Mouse (Mus musculus): ENCODE data around the gene Efl1. TPM values are rescaled to one million over a fixed set of nuclear protein-coding genes. Genes with fewer than 3 reads are reported as not detected.

Efl1 gene
- polyA plus RNA-seq, 1 experiment from 2014 or later, result 15.7 TPM

DNA sequence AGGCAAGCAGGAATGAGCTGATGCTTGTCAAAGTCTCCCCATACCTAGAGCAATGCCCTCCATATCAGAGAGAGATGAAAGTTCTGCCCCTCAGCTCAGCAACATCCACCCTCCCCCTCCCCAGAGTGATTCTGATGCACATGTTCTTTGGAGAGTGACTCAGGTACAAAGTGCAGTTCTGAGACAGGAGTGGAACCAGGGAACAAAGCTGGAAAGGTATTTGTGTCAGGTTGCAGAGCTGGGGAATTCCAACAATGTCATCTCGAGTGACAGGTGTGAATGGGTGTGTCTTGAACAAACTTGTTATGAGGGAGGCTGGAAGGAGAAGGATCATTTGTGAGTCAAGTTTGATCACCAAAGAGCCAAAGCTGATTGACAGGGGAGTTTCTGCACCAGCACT lies 146.1 kb downstream of the Efl1 start:
- no peaks in the 10 kb centered on the region for H3K4me1 ChIP-seq
- no peaks in the 10 kb centered on the region for H3K36me3 ChIP-seq
- 33% methylated on average over 1 of the region's 1 CpGs for WGBS (ENCODE audit: insufficient replicate concordance)
- ATAC-seq, result no peak
- H3K9ac ChIP-seq, result no peak overlapping the region
- H3K4me2 ChIP-seq, result no peak overlapping the region
- no peak overlapping the region for H3K4me3 ChIP-seq
- H3K27ac ChIP-seq, result no peak overlapping the region
- H3K27me3 ChIP-seq (replicated peaks), result no peaks in the 10 kb centered on the region
- H3K9me3 ChIP-seq (replicated peaks), result no peaks in the 10 kb centered on the region

DNA sequence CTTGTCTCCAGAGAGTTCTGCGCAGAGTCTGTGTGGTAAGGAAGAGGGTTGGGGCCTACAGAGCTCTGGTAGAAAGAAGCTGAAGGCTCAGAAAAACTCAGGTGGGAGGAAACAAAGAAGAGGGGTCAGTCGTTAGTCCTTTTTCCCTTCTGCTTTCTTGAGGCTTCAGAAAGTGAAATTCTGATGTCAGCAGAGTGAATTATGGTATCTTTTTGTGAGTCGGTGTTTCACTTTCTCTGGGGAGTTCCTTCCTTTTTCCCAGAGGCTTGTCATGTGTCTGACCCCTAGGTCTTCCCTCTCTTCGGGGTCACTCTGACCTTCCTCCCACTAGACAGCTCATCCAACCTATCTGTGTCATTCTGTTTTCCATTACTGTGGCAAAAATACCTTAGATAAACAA lies 153.8 kb downstream of the Efl1 start:
- 38% methylated on average over 4 of the region's 4 CpGs for WGBS (ENCODE audit: insufficient replicate concordance)
- Histone ChIP-seq H3K9me3 (replicated peaks) (no peaks in the 10 kb centered on the region), H3K4me3 (no peak overlapping the region), H3K9ac (no peak overlapping the region), H3K4me1 (no peaks in the 10 kb centered on the region), H3K36me3 (no peaks in the 10 kb centered on the region), H3K27me3 (replicated peaks) (no peaks in the 10 kb centered on the region), H3K27ac (no peak overlapping the region), H3K4me2 (no peak overlapping the region)
- no peak for ATAC-seq

DNA sequence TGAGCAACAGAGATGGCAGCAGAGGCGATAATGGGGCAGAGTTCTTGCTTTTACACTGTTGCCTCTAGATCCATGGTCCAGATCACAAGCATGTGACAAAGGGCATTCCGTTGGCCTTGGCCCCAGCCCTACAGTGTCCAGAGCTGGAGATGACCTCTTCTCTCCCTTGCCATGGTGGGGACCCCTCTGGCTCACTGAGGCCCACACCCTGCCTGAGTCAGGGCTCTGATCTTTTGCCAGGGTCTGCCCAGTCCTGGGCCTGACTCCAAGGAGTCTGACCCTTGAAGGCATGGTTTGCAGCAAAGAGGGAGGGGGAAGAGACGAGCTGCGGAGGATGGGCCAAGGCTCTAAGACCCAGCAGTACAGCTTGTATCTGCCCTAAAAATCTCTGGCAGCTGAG lies 159.8 kb downstream of the Efl1 start:
- WGBS (ENCODE audit: insufficient replicate concordance), result 75% methylated on average over 4 of the region's 4 CpGs
- H3K9ac ChIP-seq, result no peak overlapping the region
- no peak overlapping the region for H3K4me2 ChIP-seq
- ATAC-seq, result no peak
- H3K27me3 ChIP-seq (replicated peaks), result no peaks in the 10 kb centered on the region
- no peak overlapping the region for H3K27ac ChIP-seq
- no peaks in the 10 kb centered on the region for H3K36me3 ChIP-seq
- H3K4me3 ChIP-seq, result no peak overlapping the region
- no peaks in the 10 kb centered on the region for H3K9me3 ChIP-seq (replicated peaks)
- H3K4me1 ChIP-seq, result no peaks in the 10 kb centered on the region

DNA sequence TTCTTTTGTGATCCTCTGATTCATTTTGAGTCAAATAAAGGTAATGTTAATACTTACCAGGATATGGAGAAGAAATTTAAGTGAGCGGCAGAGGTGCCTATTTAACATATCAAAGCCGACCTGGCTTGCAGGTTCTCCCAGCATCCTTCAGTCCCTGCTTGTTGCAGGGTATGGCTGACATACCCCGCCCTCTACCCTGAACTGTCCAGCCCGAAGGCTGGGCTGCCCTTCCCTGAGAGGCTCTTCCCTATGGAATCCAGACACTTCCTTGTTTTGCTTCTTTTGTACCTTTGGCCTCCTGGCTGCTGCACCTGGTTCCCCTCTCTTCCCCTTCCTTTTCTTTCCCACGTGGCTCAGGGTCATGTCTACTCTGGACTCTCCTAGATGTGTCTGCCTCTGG lies 160.7 kb downstream of the Efl1 start:
- no peak overlapping the region for H3K4me3 ChIP-seq
- H3K27me3 ChIP-seq (replicated peaks), result no peaks in the 10 kb centered on the region
- H3K4me1 ChIP-seq, result no peaks in the 10 kb centered on the region
- H3K27ac ChIP-seq, result no peak overlapping the region
- no peak overlapping the region for H3K4me2 ChIP-seq
- H3K9me3 ChIP-seq (replicated peaks), result no peaks in the 10 kb centered on the region
- ATAC-seq, result no peak
- no peak overlapping the region for H3K9ac ChIP-seq
- H3K36me3 ChIP-seq, result no peaks in the 10 kb centered on the region
- WGBS (ENCODE audit: insufficient replicate concordance), result 58% methylated on average over 5 of the region's 5 CpGs

DNA sequence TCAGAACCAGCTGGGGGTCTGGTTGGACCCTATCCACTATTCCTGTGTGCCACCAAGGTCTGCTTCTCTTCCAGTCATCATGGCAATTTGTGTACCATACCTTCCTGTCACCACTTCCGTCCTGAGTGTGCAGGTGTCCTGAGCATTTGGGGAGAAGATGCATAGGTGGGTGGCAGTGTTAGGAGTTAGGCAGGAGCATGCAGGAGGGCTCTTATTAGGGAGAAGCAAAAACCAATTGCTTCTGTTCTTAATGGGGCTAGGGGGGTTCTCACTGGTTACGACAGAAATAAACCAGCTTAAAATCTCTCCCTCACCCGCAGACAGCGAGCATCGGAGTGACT lies 162.4 kb downstream of the Efl1 start:
- H3K9ac ChIP-seq, result no peak overlapping the region
- H3K27ac ChIP-seq, result no peak overlapping the region
- no peak for ATAC-seq
- H3K4me1 ChIP-seq, result no peaks in the 10 kb centered on the region
- no peaks in the 10 kb centered on the region for H3K9me3 ChIP-seq (replicated peaks)
- no peaks in the 10 kb centered on the region for H3K27me3 ChIP-seq (replicated peaks)
- H3K4me3 ChIP-seq, result no peak overlapping the region
- no peaks in the 10 kb centered on the region for H3K36me3 ChIP-seq
- no peak overlapping the region for H3K4me2 ChIP-seq
- 51% methylated on average over 5 of the region's 5 CpGs for WGBS (ENCODE audit: insufficient replicate concordance)

DNA sequence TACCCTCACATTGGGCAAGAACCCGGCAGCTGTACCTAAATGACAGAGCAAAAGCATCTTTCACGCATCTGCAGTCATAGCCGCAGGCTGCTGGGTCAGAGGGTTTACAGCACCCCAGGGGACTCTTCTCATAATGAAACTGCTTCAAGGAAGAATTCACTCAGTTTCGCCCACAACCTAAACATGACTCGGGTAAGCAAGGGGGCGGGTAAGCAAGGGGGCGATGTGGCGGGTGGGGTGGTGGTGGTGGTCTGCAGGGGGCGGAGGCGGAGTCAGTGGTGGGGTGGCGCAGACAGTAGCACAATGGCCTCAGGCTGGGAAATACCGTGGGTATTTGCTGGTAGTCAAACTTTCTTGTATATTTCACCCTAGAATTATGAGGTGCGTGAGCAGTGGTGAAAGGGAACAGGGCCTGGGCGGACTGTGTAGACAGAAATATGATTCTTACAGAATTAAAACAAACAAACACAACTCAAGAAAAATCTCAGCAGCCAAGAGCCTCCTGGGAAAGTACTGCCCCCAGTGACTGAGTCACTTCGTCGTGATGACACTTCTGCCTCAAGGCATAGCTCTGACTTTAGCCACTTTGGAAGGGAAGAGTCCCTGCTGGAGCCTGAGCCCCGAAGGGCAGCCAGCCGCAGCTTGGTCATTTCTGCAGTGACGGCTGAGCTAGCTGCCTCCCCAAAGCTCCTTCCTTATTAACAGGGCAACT lies 162.9 kb downstream of the Efl1 start:
- no peak overlapping the region for H3K27ac ChIP-seq
- H3K4me2 ChIP-seq, result no peak overlapping the region
- H3K36me3 ChIP-seq, result no peaks in the 10 kb centered on the region
- no peak overlapping the region for H3K9ac ChIP-seq
- H3K27me3 ChIP-seq (replicated peaks), result no peaks in the 10 kb centered on the region
- no peak for ATAC-seq
- WGBS (ENCODE audit: insufficient replicate concordance), result 47% methylated on average over 19 of the region's 19 CpGs
- H3K4me3 ChIP-seq, result no peak overlapping the region
- no peaks in the 10 kb centered on the region for H3K9me3 ChIP-seq (replicated peaks)
- H3K4me1 ChIP-seq, result no peaks in the 10 kb centered on the region

DNA sequence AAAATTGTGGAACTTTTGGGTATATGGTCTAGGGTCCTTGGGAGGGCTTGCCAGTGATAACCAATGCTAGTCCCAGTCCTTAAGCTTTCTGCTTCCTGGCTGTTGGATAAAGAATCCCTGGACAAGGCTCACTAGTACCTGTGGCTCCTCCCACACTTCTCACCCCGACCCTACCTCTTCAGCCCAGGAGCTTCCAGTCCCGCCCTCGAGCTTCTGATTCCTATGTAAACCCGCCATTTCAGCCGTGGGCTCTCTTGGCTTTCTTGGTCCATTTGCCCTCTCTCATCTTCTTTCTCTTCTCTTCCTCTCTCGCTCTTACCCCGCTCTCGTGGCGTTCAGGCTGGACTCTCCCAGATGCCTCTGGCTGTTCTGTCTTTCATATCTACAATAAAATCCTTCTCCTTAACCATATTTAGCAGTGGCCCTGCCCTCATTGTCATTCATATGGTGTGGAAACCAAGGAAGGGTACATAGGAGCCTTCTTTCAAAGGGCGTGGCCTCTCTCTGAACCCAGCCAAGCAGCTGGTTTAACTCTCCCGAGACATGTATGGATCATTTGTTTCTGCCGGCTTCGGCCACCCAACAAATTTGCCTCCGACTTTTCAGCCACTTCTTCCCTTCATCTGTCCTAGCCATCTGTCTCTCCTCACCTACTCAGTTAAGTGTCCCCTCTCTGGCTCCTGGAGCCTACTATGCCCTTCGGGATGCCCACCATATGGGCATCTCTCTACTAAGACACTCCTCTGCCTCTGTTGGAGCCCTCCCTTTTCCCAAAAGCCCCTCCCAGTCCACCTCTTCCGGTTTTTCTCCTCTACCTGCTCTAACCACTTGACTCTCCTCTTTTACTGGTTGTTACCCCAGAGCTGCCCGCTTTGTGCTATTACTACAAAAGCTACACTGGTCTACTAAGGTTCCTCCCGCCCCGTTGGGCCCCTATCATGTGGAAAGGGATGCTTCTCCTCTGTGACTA lies 164.1 kb downstream of the Efl1 start:
- no peaks in the 10 kb centered on the region for H3K36me3 ChIP-seq
- no peaks in the 10 kb centered on the region for H3K9me3 ChIP-seq (replicated peaks)
- no peak for ATAC-seq
- no peak overlapping the region for H3K4me2 ChIP-seq
- no peaks in the 10 kb centered on the region for H3K4me1 ChIP-seq
- H3K9ac ChIP-seq, result no peak overlapping the region
- no peak overlapping the region for H3K27ac ChIP-seq
- H3K4me3 ChIP-seq, result no peak overlapping the region
- H3K27me3 ChIP-seq (replicated peaks), result no peaks in the 10 kb centered on the region
- 77% methylated on average over 19 of the region's 19 CpGs for WGBS (ENCODE audit: insufficient replicate concordance)

DNA sequence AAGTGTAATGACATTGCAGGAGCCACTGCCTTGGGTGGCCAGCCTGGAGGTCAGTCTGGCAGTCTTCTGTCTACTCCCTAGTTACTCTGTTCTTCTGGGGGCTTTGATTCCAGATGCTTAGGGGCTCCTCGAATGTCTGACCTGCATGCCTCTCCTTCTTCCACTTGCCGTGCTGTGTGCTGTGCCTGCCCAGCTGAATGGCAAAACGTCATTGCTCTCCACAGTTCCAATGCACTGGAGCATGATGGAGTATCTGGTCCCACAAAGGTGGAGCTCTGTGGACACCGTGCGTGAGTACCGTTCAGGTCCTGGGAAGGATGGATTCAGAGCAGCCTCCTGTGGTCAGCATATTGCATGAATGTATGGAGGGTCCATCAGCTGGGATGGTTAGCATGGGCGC lies 171.1 kb downstream of the Efl1 start:
- Histone ChIP-seq H3K9me3 (replicated peaks) (no peaks in the 10 kb centered on the region), H3K4me2 (no peak overlapping the region), H3K4me3 (no peak overlapping the region), H3K36me3 (no peaks in the 10 kb centered on the region), H3K27me3 (replicated peaks) (no peaks in the 10 kb centered on the region), H3K27ac (no peak overlapping the region), H3K9ac (no peak overlapping the region), H3K4me1 (no peaks in the 10 kb centered on the region)
- 78% methylated on average over 7 of the region's 7 CpGs for WGBS (ENCODE audit: insufficient replicate concordance)
- no peak for ATAC-seq

DNA sequence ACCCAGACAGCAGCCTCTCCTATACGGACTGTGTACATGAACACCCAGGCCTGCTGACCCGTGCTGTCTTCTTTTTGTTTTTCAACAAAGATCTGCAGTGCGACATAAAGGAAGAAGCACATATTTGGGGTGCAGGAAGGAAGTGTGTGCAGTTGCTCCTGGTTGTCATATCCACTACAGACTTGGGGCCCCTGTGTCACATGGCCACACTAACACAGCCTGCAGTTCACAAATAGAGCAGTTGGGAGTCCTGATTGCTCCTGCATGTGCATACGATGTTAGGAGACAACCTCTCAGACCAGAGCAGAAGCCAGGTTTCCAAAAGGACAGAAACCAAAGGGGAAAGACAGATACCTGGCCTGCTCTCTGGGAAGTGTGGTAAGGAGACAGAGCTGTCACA lies 172.2 kb downstream of the Efl1 start:
- WGBS (ENCODE audit: insufficient replicate concordance), result 46% methylated on average over 4 of the region's 4 CpGs
- Histone ChIP-seq H3K4me1 (no peaks in the 10 kb centered on the region), H3K9ac (no peak overlapping the region), H3K27ac (no peak overlapping the region), H3K36me3 (no peaks in the 10 kb centered on the region), H3K4me3 (no peak overlapping the region), H3K9me3 (replicated peaks) (no peaks in the 10 kb centered on the region), H3K4me2 (no peak overlapping the region), H3K27me3 (replicated peaks) (no peaks in the 10 kb centered on the region)
- ATAC-seq, result no peak

DNA sequence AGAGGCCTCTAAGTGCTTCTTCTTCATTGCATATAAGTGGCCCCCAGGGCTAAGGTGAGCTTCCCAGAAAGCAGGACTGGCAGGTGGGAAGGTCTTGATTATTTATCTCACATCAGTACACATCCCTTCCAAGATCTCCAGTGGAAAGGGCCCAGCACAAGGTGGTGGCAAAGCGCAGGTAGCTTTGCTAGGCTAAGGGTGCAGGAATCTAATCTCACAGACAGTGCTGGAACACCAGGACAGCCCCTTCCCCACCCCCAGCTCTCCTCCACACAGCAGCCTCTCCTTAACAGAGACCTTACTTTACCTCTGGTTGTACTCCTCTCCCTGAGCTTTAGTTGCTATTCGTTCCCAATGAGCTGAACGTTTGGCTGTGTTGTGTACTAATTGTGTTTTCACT lies 173.1 kb downstream of the Efl1 start:
- WGBS (ENCODE audit: insufficient replicate concordance), result 61% methylated on average over 3 of the region's 3 CpGs
- no peaks in the 10 kb centered on the region for H3K36me3 ChIP-seq
- no peak overlapping the region for H3K4me3 ChIP-seq
- H3K4me1 ChIP-seq, result no peaks in the 10 kb centered on the region
- H3K9me3 ChIP-seq (replicated peaks), result no peaks in the 10 kb centered on the region
- no peak overlapping the region for H3K9ac ChIP-seq
- H3K4me2 ChIP-seq, result no peak overlapping the region
- no peak overlapping the region for H3K27ac ChIP-seq
- no peak for ATAC-seq
- no peaks in the 10 kb centered on the region for H3K27me3 ChIP-seq (replicated peaks)

DNA sequence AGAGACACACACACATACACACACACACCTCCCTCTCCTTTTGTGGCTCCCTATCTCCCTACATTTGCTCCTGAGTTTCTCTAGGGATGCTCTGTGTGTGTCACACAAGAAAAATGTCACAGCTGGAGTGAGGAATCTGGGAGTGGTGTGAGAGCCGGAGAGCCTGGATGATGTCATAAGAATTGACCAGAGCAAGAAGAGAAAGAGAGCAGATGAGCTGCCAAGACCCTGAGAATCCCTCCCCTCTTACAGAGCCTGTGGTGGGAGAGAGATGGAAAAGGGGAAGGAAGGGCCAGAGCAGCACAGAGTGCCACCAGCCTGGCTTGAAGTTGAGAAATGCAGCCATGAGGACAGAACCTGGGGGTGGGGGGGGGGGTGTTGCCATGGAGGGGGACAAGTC lies 174.1 kb downstream of the Efl1 start:
- H3K4me3 ChIP-seq, result no peak overlapping the region
- ATAC-seq, result no peak
- no peak overlapping the region for H3K27ac ChIP-seq
- no peak overlapping the region for H3K4me2 ChIP-seq
- no peaks in the 10 kb centered on the region for H3K9me3 ChIP-seq (replicated peaks)
- no peaks in the 10 kb centered on the region for H3K27me3 ChIP-seq (replicated peaks)
- 52% methylated on average over 1 of the region's 1 CpGs for WGBS (ENCODE audit: insufficient replicate concordance)
- H3K36me3 ChIP-seq, result no peaks in the 10 kb centered on the region
- H3K9ac ChIP-seq, result no peak overlapping the region
- H3K4me1 ChIP-seq, result no peaks in the 10 kb centered on the region

Measured in liver, embryonic 12.5 days (tissue).